Mouse (Mus musculus) spleen, adult 12 weeks (tissue): ENCODE data around the gene Nfkb1.

Experiments used
- DNase-seq: peaks from one replicate; pipeline ENCODE4 v3.0.0; 2022; ENCODE audit warnings: low spot score

Nfkb1 gene

GRCm38 (mm10) chr3:135585482-135585881, 105.9 kb downstream of the Nfkb1 start:
- DNase-seq: no peak

GRCm38 (mm10) chr3:135582246-135582645, 109.1 kb downstream of the Nfkb1 start:
- DNase-seq: no peak

GRCm38 (mm10) chr3:135581606-135582117, 109.7 kb downstream of the Nfkb1 start:
- DNase-seq: no peak

GRCm38 (mm10) chr3:135580439-135581275, 110.7 kb downstream of the Nfkb1 start:
- no peak for DNase-seq

GRCm38 (mm10) chr3:135579179-135579578, 112.2 kb downstream of the Nfkb1 start:
- DNase-seq: no peak

GRCm38 (mm10) chr3:135578588-135579140, 112.7 kb downstream of the Nfkb1 start:
- no peak for DNase-seq

- DNase-seq: no peak
Measured at GRCm38 (mm10) chr3:135575126-135575525, 116.2 kb downstream of the Nfkb1 start.

GRCm38 (mm10) chr3:135573051-135573450, 118.3 kb downstream of the Nfkb1 start:
- DNase-seq: no peak

GRCm38 (mm10) chr3:135571540-135571939, 119.8 kb downstream of the Nfkb1 start:
- DNase-seq: no peak

GRCm38 (mm10) chr3:135568633-135569032, 122.7 kb downstream of the Nfkb1 start:
- no peak for DNase-seq

GRCm38 (mm10) chr3:135567888-135568287, 123.5 kb downstream of the Nfkb1 start:
- no peak for DNase-seq

GRCm38 (mm10) chr3:135565306-135565705, 126.0 kb downstream of the Nfkb1 start:
- no peak for DNase-seq

GRCm38 (mm10) chr3:135564706-135565105, 126.6 kb downstream of the Nfkb1 start:
- DNase-seq: no peak

GRCm38 (mm10) chr3:135563163-135563689, 128.1 kb downstream of the Nfkb1 start:
- no peak for DNase-seq

- DNase-seq: no peak
Measured at GRCm38 (mm10) chr3:135562036-135562435, 129.3 kb downstream of the Nfkb1 start.

GRCm38 (mm10) chr3:135556851-135557662, 134.3 kb downstream of the Nfkb1 start:
- DNase-seq: no peak

- no peak for DNase-seq
Measured at GRCm38 (mm10) chr3:135556052-135556587, 135.2 kb downstream of the Nfkb1 start.

GRCm38 (mm10) chr3:135555192-135555591, 136.2 kb downstream of the Nfkb1 start:
- DNase-seq: no peak

- DNase-seq: no peak
Measured at GRCm38 (mm10) chr3:135552874-135553273, 138.5 kb downstream of the Nfkb1 start.

GRCm38 (mm10) chr3:135547298-135547697, 144.0 kb downstream of the Nfkb1 start:
- no peak for DNase-seq

- no peak for DNase-seq
Measured at GRCm38 (mm10) chr3:135546212-135546923, 145.0 kb downstream of the Nfkb1 start.
